Mouse (Mus musculus): ENCODE data around the gene Olfr1039. TPM values are rescaled to one million over a fixed set of nuclear protein-coding genes. Genes with fewer than 3 reads are reported as not detected.

Gene Olfr1039
- not detected in 2 replicates for polyA plus RNA-seq (2012; rRNA removed)

GRCm38 (mm10) chr2:86135828-86136227 lies at the start of gene Olfr1039:
TSS of gene Olfr1039 (minus strand) at chr2:86135928.

GRCm38 (mm10) chr2:86177720-86178119 lies 42.0 kb upstream of the Olfr1039 start, which contains the start of gene Olfr1044:
TSS of gene Olfr1044 (minus strand) at chr2:86177820.

GRCm38 (mm10) chr2:86167422-86167821 lies 31.7 kb upstream of the Olfr1039 start, which contains the start of gene Olfr1043:
TSS of gene Olfr1043 (minus strand) at chr2:86167522.

GRCm38 (mm10) chr2:86161738-86162137 lies 26.0 kb upstream of the Olfr1039 start, which contains the start of gene Olfr1042:
TSS of gene Olfr1042 (minus strand) at chr2:86161838.

GRCm38 (mm10) chr2:86146632-86147031 lies 10.9 kb upstream of the Olfr1039 start, which contains the start of gene Olfr1040:
TSS of gene Olfr1040 (minus strand) at chr2:86146732.

GRCm38 (mm10) chr2:86087285-86087684 lies 48.4 kb downstream of the Olfr1039 start, which contains the start of gene Olfr1037:
TSS of gene Olfr1037 (minus strand) at chr2:86087385.

Other genes with a start within 250 kb of the Olfr1039 start
- gene Olfr1024, start 230.9 kb downstream of the Olfr1039 start, polyA plus RNA-seq (2012; rRNA removed), result not detected in 2 replicates
- gene Olfr1025-ps1, start 220.7 kb downstream of the Olfr1039 start, polyA plus RNA-seq (2012; rRNA removed), result not detected in 2 replicates
- gene Olfr1026, start 214.4 kb downstream of the Olfr1039 start, polyA plus RNA-seq (2012; rRNA removed), result not detected in 2 replicates
- gene Olfr1028, start 185.5 kb downstream of the Olfr1039 start, polyA plus RNA-seq (2012; rRNA removed), result not detected in 2 replicates
- gene Olfr1029, start 162.0 kb downstream of the Olfr1039 start, polyA plus RNA-seq (2012; rRNA removed), result not detected in 2 replicates
- gene Olfr1030, start 156.7 kb downstream of the Olfr1039 start, polyA plus RNA-seq (2012; rRNA removed), result not detected in 2 replicates
- gene Olfr1031, start 145.6 kb downstream of the Olfr1039 start, polyA plus RNA-seq (2012; rRNA removed), result not detected in 2 replicates
- gene Olfr1032, start 130.4 kb downstream of the Olfr1039 start, polyA plus RNA-seq (2012; rRNA removed), result not detected in 2 replicates
- gene Olfr1033, start 115.3 kb downstream of the Olfr1039 start, polyA plus RNA-seq (2012; rRNA removed), result 0.06 and 0.14 TPM in 2 replicates
- 0.05 TPM in 1 of 2 replicates, not detected in the other for gene Olfr1034, start 90.1 kb downstream of the Olfr1039 start, polyA plus RNA-seq (2012; rRNA removed)
- not detected in 2 replicates for gene Olfr1036, start 61.9 kb downstream of the Olfr1039 start, polyA plus RNA-seq (2012; rRNA removed)
- gene Olfr1037, start 48.5 kb downstream of the Olfr1039 start, polyA plus RNA-seq (2012; rRNA removed), result not detected in 2 replicates
- not detected in 2 replicates for gene Olfr1040, start 10.8 kb upstream of the Olfr1039 start, polyA plus RNA-seq (2012; rRNA removed)
- not detected in 2 replicates for gene Olfr1042, start 25.9 kb upstream of the Olfr1039 start, polyA plus RNA-seq (2012; rRNA removed)
- not detected in 2 replicates for gene Olfr1043, start 31.6 kb upstream of the Olfr1039 start, polyA plus RNA-seq (2012; rRNA removed)
- not detected in 2 replicates for gene Olfr1044, start 41.9 kb upstream of the Olfr1039 start, polyA plus RNA-seq (2012; rRNA removed)
- not detected in 2 replicates for gene Olfr52, start 49.8 kb upstream of the Olfr1039 start, polyA plus RNA-seq (2012; rRNA removed)
- gene Olfr1045, start 67.1 kb upstream of the Olfr1039 start, polyA plus RNA-seq (2012; rRNA removed), result not detected in 2 replicates
- not detected in 2 replicates for gene Olfr1046, start 83.4 kb upstream of the Olfr1039 start, polyA plus RNA-seq (2012; rRNA removed)
- not detected in 2 replicates for gene Olfr1047, start 95.5 kb upstream of the Olfr1039 start, polyA plus RNA-seq (2012; rRNA removed)
- gene Olfr1048, start 104.4 kb upstream of the Olfr1039 start, polyA plus RNA-seq (2012; rRNA removed), result not detected in 2 replicates
- gene Olfr1049, start 122.4 kb upstream of the Olfr1039 start, polyA plus RNA-seq (2012; rRNA removed), result not detected in 2 replicates
- not detected in 2 replicates for gene Olfr1051, start 143.2 kb upstream of the Olfr1039 start, polyA plus RNA-seq (2012; rRNA removed)
- gene Olfr1052, start 156.5 kb upstream of the Olfr1039 start, polyA plus RNA-seq (2012; rRNA removed), result not detected in 2 replicates
- not detected in 2 replicates for gene Olfr1053, start 179.4 kb upstream of the Olfr1039 start, polyA plus RNA-seq (2012; rRNA removed)
- gene Olfr1054, start 199.5 kb upstream of the Olfr1039 start, polyA plus RNA-seq (2012; rRNA removed), result not detected in 2 replicates
- gene Olfr1055, start 214.4 kb upstream of the Olfr1039 start, polyA plus RNA-seq (2012; rRNA removed), result not detected in 2 replicates
- not detected in 2 replicates for gene Olfr1056, start 226.5 kb upstream of the Olfr1039 start, polyA plus RNA-seq (2012; rRNA removed)
- gene Olfr1057, start 242.5 kb upstream of the Olfr1039 start, polyA plus RNA-seq (2012; rRNA removed), result not detected in 2 replicates

Measured in central nervous system, embryonic 11.5 days (tissue).